Mouse (Mus musculus): ENCODE results near the gene Fam84b.

Gene Fam84b

GRCm38 (mm10) chr15:60833476-60834218 is 19.9 kb downstream of the Fam84b start:
- peak; percentile 45 for DNase-seq (ENCODE audit: inconsistent ontology term)

DNA sequence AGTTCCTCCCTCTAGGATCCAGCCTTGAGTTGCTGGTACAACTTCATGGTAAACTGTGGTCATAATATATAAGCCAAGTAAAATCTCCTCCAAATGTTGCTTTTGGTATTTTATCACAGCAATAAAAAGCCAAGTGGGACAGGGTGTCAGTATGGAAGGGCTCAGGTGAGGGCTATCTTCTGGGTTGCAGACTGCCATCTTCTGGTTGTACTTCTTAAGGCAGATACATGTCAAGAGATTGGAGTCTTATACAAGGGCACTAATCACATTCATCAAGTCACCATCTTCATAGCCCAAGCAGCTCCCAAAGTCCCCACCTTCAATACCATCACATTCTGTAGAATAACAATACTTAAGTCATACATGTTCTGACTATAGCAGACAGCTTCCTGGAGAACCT is 21.0 kb downstream of the Fam84b start:
- DNase-seq (ENCODE audit: inconsistent ontology term) = no peak

- no peak for DNase-seq (ENCODE audit: inconsistent ontology term)
These were observed 27.4 kb downstream of the Fam84b start for GRCm38 (mm10) chr15:60826226-60826625.

DNA sequence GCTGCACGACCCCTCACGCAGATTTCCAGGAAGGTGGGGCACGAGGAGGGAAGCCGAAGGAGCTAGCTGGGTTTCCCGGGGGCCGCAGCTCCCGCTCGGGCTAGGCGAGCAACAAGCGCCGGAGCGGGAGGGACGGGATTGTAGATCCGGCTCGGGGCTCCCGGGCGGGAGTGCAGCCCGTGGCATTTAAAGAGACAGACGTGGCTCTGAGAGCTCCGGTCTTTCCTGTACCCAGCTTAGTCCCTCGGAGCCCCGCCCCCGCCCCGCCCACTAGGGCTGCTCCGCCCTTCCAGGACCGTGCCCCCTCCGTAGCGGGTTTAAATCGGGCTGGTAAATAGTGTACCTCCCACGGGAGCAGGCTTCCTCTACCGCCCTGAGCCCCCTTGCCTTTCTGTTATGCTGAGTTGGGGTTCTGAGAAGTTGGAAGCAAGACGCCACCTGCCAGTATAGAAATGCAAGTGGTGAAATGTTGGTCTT is 28.8 kb downstream of the Fam84b start:
- peak; percentile 97 for DNase-seq (ENCODE audit: inconsistent ontology term)

- peak; percentile 66 for DNase-seq (ENCODE audit: inconsistent ontology term)
These were observed 29.5 kb downstream of the Fam84b start for GRCm38 (mm10) chr15:60823870-60824709.

GRCm38 (mm10) chr15:60823620-60823869 is 30.0 kb downstream of the Fam84b start:
- no peak for DNase-seq (ENCODE audit: inconsistent ontology term)

DNA sequence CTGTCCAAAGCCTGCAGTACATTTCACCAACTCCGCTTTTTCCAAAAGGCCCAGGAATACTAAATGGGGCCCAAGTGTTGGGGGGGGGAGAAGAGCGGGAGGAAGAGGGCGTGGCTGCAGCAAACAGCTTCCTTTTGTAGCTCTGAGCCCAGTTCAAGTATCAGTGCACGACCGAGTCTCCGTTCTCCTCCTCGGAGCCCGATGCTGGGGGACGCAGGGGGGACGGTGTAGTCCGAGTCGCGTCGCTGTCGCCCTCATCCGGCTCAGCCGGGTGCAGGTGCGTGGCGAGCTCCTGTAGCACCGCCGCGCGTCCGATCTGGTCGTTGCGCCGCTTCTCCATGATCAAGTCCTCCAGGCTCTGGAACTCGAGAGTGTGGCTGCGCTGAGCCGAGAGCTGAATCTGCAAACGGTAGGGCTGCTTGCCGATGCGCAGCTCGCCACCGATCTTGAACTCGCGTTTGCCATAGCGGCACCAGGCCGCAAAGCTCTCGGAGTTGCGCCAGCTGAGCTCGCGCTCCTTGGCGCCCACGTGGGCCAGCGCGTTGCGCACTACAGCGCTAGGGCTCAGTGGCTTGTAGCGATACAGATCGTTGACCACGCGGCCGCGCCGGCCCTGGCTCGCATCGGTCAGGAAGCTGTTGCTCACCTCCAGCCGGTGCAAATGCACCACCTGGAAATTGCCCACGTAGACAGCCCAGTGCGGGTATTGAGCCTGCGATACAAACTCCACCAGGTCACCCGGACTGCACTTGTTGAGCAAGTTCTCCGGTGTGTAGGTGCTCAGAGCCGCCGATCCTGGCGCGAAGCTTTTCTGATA is 30.6 kb downstream of the Fam84b start:
- peak; percentile 85 for DNase-seq (ENCODE audit: inconsistent ontology term)

- peak; percentile 58 for DNase-seq (ENCODE audit: inconsistent ontology term)
These were observed 31.3 kb downstream of the Fam84b start for GRCm38 (mm10) chr15:60822101-60822802.

DNA sequence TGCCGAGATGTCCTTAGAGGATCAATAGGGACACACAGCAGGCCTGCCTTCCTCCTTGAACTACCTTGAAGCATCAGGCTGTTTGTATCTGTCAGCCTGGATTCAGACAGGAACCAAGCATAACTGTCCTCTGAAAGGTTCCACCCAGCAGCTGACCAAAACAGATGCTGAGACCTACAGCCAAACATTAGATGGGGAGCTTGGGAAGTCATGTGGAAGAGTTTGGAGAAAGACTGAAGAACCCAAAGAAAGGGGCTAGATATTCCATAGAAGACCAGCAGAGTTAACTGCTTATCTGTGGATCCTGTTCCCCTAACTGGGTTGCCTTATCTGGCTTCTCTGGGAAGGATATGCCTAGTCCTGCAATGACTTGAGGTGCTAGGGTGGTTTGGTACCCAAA is 35.1 kb downstream of the Fam84b start:
- no peak for DNase-seq (ENCODE audit: inconsistent ontology term)

DNA sequence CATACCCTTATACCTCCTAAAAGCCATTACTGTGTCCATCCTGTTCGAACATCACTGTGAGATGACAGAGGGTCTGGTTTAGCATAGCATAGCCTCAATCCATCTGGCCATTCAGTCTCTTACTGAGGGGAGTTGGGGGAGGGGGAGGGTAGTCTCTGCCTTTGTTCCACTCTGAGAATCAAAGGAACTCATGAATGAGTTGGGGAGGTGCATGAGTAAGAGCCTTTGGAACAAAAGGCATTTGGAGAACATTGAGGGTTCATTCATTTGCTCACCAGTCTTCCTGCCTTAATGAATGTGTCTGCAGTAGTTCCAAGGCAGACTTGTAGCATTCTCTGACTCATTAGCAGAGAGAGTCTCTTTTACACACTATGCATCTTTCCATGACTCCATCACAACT is 37.1 kb downstream of the Fam84b start:
- peak; percentile 95 for DNase-seq (ENCODE audit: inconsistent ontology term)

DNA sequence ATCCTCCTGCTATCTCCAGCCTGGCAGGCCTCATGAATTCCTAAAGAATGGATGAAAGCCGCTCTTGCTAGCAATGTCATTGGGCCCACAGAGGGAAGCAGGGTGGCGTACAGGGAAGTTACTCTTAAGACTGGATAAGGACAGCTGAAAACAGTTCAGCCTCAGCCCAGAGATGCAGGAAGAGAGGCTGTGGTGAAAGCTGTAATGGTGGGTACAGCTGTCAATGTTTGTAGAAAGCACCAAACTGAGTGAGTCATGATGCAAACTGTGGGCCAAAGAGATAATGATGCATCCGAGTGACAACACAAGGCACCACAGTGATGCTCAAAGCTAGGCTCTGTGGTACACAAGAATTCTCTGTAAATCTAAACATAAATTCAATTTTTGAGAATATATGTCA is 39.0 kb downstream of the Fam84b start:
- no peak for DNase-seq (ENCODE audit: inconsistent ontology term)

GRCm38 (mm10) chr15:60793041-60793673 is 60.4 kb downstream of the Fam84b start:
- DNase-seq (ENCODE audit: inconsistent ontology term) = no peak

- DNase-seq (ENCODE audit: inconsistent ontology term) = no peak
These were observed 64.5 kb downstream of the Fam84b start for GRCm38 (mm10) chr15:60789084-60789483.

GRCm38 (mm10) chr15:60783761-60784160 is 69.8 kb downstream of the Fam84b start:
- DNase-seq (ENCODE audit: inconsistent ontology term) = no peak

DNA sequence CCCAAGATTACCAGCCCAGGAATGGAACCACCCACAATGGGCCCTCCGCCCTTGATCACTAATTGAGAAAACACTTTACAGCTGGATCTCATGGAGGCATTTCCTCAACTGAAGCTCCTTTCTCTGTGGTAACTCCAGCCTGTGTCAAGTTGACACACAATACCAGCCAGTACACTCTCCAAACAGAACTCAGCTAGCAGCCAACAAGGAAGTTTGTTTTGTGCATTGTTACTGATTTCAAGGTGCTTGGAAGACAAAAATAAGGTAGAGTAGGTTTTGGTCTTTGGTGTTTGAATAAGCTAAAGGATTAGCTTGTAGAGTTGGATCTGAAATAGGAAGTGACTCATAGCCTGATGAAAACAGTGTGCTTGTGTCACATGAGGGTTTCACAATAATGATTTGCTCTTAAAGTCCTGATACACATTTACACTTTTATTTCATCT is 74.0 kb downstream of the Fam84b start:
- no peak for DNase-seq (ENCODE audit: inconsistent ontology term)

DNA sequence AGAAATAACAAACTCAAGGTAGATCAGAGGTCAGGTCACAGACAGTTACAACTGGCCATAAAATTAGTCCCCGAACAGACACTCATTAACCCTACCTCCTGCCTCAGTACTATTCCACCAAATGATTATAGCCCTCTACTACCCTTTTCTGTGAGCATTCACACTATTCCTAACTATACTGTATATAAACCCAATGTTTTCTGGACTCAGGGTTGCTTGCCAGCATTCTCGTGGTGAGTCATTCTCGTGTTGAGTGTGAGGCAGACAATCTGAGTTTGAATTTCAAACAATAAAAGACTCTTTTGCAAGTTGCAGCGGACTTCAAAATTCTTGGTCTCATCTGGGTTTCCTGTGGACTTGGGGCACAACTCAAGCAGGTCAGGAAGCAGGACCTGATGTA is 74.5 kb downstream of the Fam84b start:
- no peak for DNase-seq (ENCODE audit: inconsistent ontology term)
